Mouse (Mus musculus) brain, embryonic 14.5 days (tissue): ENCODE results near the gene Nacc1.

ENCODE experiments used
- CTCF ChIP-seq: fragments of 200-500 bp; IDR thresholded peaks from 2 replicates; pipeline ENCODE4 v1.5.1; 2012; ENCODE audit warnings: inconsistent platforms, mild to moderate bottlenecking, moderate library complexity, borderline replicate concordance; ENCODE audit not compliant: insufficient read depth, insufficient read length; ENCODE audit errors: extremely low read depth
- POLR2A ChIP-seq: fragments of 200-500 bp; IDR thresholded peaks from 2 replicates; pipeline ENCODE4 v1.6.1; 2012; ENCODE audit warnings: mild to moderate bottlenecking, inconsistent platforms, borderline replicate concordance; ENCODE audit not compliant: poor library complexity, insufficient read depth, insufficient read length, severe bottlenecking; ENCODE audit errors: extremely low read depth

GRCm38 (mm10) chr8:84715893-84716468 is 28.3 kb upstream of the Nacc1 start:
- TF ChIP-seq CTCF (no peak), POLR2A (no peak)
